Mouse (Mus musculus): ENCODE data around the gene Ano3. TPM values are rescaled to one million over a fixed set of nuclear protein-coding genes. Genes with fewer than 3 reads are reported as not detected.

The Ano3 gene
- polyA plus RNA-seq, 1 experiment from 2014 or later, result 0.19 TPM

DNA sequence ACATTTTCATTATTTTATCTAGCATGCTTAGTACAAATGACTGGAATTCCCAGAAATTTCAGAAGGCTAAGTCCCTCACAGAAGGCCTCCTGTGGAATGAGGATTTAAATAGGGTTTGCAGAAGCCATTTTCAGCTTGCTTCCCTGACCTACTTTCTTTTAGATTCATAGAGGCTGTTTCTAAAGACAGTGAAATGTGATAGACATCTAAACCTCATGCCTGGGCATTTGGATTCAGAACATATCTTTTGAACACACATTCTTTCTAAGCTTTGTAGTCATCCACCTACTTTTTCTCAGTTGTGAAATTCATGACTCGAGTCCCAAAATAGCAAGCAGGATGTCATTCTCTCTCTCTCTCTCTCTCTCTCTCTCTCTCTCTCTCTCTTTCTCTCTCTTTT lies 228.5 kb downstream of the Ano3 start:
- Histone ChIP-seq H3K36me3 (ENCODE audit: control insufficient read depth, insufficient read depth, low read length) (no peaks in the 10 kb centered on the region), H3K27ac (ENCODE audit: low read length) (no peak overlapping the region), H3K9ac (replicated peaks; ENCODE audit: low read depth, low read length) (no peak overlapping the region), H3K27me3 (ENCODE audit: control insufficient read depth, insufficient read depth, low read length) (no peaks in the 10 kb centered on the region), H3K4me3 (ENCODE audit: low read depth, low read length) (no peak overlapping the region), H3K9me3 (ENCODE audit: control insufficient read depth, low read depth, low read length) (no peaks in the 10 kb centered on the region), H3K4me1 (ENCODE audit: control insufficient read depth, insufficient read depth, low read length) (no peaks in the 10 kb centered on the region), H3K4me2 (replicated peaks; ENCODE audit: low read depth, low read length) (no peak overlapping the region)
- 74% methylated on average over 1 of the region's 1 CpGs for WGBS
- no peak for ATAC-seq (ENCODE audit: insufficient number of reproducible peaks, insufficient read depth, low FRiP score, low read depth)

DNA sequence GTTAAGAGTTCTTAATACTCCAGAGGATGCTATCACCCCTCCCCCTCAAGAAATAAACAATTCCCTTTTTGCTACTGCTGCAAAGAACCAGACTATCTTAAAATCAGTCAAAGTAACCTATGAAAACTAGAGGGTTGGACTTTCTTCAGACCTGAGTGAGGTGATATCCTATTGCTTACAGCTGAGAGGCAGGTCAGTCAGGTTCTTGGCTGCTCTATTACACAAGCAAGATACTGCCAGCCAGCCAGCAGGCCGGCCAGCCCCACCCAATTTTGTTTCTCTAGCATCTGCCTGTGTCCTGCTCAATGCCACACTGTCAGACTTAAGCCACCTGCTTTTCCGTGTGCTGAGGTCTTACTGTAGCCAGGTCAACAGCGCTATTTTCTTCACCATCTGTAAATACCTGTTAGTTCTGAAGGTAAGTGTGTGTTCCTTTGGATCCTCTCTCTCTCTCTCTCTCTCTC lies 229.4 kb downstream of the Ano3 start, which contains the start of gene Muc15:
Muc15 (plus strand) TSS at position 51 of the 464 bp plus-strand sequence.
- Histone ChIP-seq H3K4me3 (ENCODE audit: low read depth, low read length) (no peak within 1 kb of the TSS), H3K36me3 (ENCODE audit: control insufficient read depth, insufficient read depth, low read length) (no peaks in the 10 kb centered on the region), H3K27ac (ENCODE audit: low read length) (no peak within 1 kb of the TSS), H3K27me3 (ENCODE audit: control insufficient read depth, insufficient read depth, low read length) (no peaks in the 10 kb centered on the region), H3K9ac (replicated peaks; ENCODE audit: low read depth, low read length) (no peak within 1 kb of the TSS), H3K4me1 (ENCODE audit: control insufficient read depth, insufficient read depth, low read length) (no peaks in the 10 kb centered on the region), H3K4me2 (replicated peaks; ENCODE audit: low read depth, low read length) (no peak within 1 kb of the TSS), H3K9me3 (ENCODE audit: control insufficient read depth, low read depth, low read length) (no peaks in the 10 kb centered on the region)
- no peak for ATAC-seq (ENCODE audit: insufficient number of reproducible peaks, insufficient read depth, low FRiP score, low read depth)
- 40% methylated on average over 3 of the region's 3 CpGs for WGBS

DNA sequence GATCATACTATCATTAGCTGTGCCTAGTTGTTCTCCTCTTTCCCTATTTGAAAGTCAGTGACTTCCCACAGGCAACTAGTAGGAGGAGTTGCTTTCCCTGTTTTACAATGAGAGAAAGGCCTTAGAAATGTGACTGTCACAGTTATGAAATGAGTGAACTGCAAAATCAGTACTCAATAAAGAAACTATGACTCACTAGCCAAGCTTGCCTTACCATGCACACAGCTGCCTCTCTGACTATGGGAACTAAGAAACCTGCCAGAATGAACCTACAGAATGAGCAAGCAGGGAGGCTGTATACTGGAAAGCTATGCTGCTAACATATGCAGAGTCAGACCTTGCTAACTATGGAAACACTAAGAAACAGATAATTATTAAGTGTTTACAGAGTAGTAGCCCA lies 231.7 kb downstream of the Ano3 start:
- Histone ChIP-seq H3K36me3 (ENCODE audit: control insufficient read depth, insufficient read depth, low read length) (no peaks in the 10 kb centered on the region), H3K9ac (replicated peaks; ENCODE audit: low read depth, low read length) (no peak overlapping the region), H3K4me1 (ENCODE audit: control insufficient read depth, insufficient read depth, low read length) (no peaks in the 10 kb centered on the region), H3K9me3 (ENCODE audit: control insufficient read depth, low read depth, low read length) (no peaks in the 10 kb centered on the region), H3K27ac (ENCODE audit: low read length) (no peak overlapping the region), H3K4me2 (replicated peaks; ENCODE audit: low read depth, low read length) (no peak overlapping the region), H3K27me3 (ENCODE audit: control insufficient read depth, insufficient read depth, low read length) (no peaks in the 10 kb centered on the region), H3K4me3 (ENCODE audit: low read depth, low read length) (no peak overlapping the region)
- ATAC-seq (ENCODE audit: insufficient number of reproducible peaks, insufficient read depth, low FRiP score, low read depth), result no peak

GRCm38 (mm10) chr2:110710055-110710720 lies 240.5 kb downstream of the Ano3 start:
- no peak for ATAC-seq (ENCODE audit: insufficient number of reproducible peaks, insufficient read depth, low FRiP score, low read depth)
- Histone ChIP-seq H3K4me3 (ENCODE audit: low read depth, low read length) (no peak overlapping the region), H3K9me3 (ENCODE audit: control insufficient read depth, low read depth, low read length) (no peaks in the 10 kb centered on the region), H3K27ac (ENCODE audit: low read length) (no peak overlapping the region), H3K27me3 (ENCODE audit: control insufficient read depth, insufficient read depth, low read length) (no peaks in the 10 kb centered on the region), H3K36me3 (ENCODE audit: control insufficient read depth, insufficient read depth, low read length) (no peaks in the 10 kb centered on the region), H3K4me2 (replicated peaks; ENCODE audit: low read depth, low read length) (no peak overlapping the region), H3K9ac (replicated peaks; ENCODE audit: low read depth, low read length) (no peak overlapping the region), H3K4me1 (ENCODE audit: control insufficient read depth, insufficient read depth, low read length) (no peaks in the 10 kb centered on the region)
- WGBS, result 61% methylated on average over 10 of the region's 10 CpGs

- ATAC-seq (ENCODE audit: insufficient number of reproducible peaks, insufficient read depth, low FRiP score, low read depth), result no peak
- Histone ChIP-seq H3K27ac (ENCODE audit: low read length) (no peak overlapping the region), H3K4me3 (ENCODE audit: low read depth, low read length) (no peak overlapping the region), H3K36me3 (ENCODE audit: control insufficient read depth, insufficient read depth, low read length) (no peaks in the 10 kb centered on the region), H3K9ac (replicated peaks; ENCODE audit: low read depth, low read length) (no peak overlapping the region), H3K4me2 (replicated peaks; ENCODE audit: low read depth, low read length) (no peak overlapping the region), H3K27me3 (ENCODE audit: control insufficient read depth, insufficient read depth, low read length) (no peaks in the 10 kb centered on the region), H3K4me1 (ENCODE audit: control insufficient read depth, insufficient read depth, low read length) (no peaks in the 10 kb centered on the region), H3K9me3 (ENCODE audit: control insufficient read depth, low read depth, low read length) (no peaks in the 10 kb centered on the region)
- WGBS, result 95% methylated on average over 3 of the region's 3 CpGs
Measured at GRCm38 (mm10) chr2:110709436-110709835, 241.3 kb downstream of the Ano3 start.

GRCm38 (mm10) chr2:110671071-110671624 lies 279.6 kb downstream of the Ano3 start:
- H3K4me3 ChIP-seq (ENCODE audit: low read depth, low read length), result no peak overlapping the region
- H3K27ac ChIP-seq (ENCODE audit: low read length), result no peak overlapping the region
- H3K9me3 ChIP-seq (ENCODE audit: control insufficient read depth, low read depth, low read length), result no peaks in the 10 kb centered on the region
- no peaks in the 10 kb centered on the region for H3K36me3 ChIP-seq (ENCODE audit: control insufficient read depth, insufficient read depth, low read length)
- 74% methylated on average over 2 of the region's 2 CpGs for WGBS
- no peak overlapping the region for H3K9ac ChIP-seq (replicated peaks; ENCODE audit: low read depth, low read length)
- no peak overlapping the region for H3K4me2 ChIP-seq (replicated peaks; ENCODE audit: low read depth, low read length)
- ATAC-seq (ENCODE audit: insufficient number of reproducible peaks, insufficient read depth, low FRiP score, low read depth), result no peak
- H3K4me1 ChIP-seq (ENCODE audit: control insufficient read depth, insufficient read depth, low read length), result no peaks in the 10 kb centered on the region
- H3K27me3 ChIP-seq (ENCODE audit: control insufficient read depth, insufficient read depth, low read length), result no peaks in the 10 kb centered on the region

- H3K27ac ChIP-seq (ENCODE audit: low read length), result no peak overlapping the region
Measured at GRCm38 (mm10) chr2:110663329-110663728, 287.4 kb downstream of the Ano3 start.

GRCm38 (mm10) chr2:110644846-110645245 lies 305.9 kb downstream of the Ano3 start:
- H3K9ac ChIP-seq (replicated peaks; ENCODE audit: low read depth, low read length), result no peak overlapping the region
- H3K36me3 ChIP-seq (ENCODE audit: control insufficient read depth, insufficient read depth, low read length), result no peaks in the 10 kb centered on the region
- no peak overlapping the region for H3K4me3 ChIP-seq (ENCODE audit: low read depth, low read length)
- no peak for ATAC-seq (ENCODE audit: insufficient number of reproducible peaks, insufficient read depth, low FRiP score, low read depth)
- no peak overlapping the region for H3K4me2 ChIP-seq (replicated peaks; ENCODE audit: low read depth, low read length)
- no peaks in the 10 kb centered on the region for H3K27me3 ChIP-seq (ENCODE audit: control insufficient read depth, insufficient read depth, low read length)
- H3K4me1 ChIP-seq (ENCODE audit: control insufficient read depth, insufficient read depth, low read length), result no peaks in the 10 kb centered on the region
- H3K27ac ChIP-seq (ENCODE audit: low read length), result no peak overlapping the region
- H3K9me3 ChIP-seq (ENCODE audit: control insufficient read depth, low read depth, low read length), result no peaks in the 10 kb centered on the region

More at GRCm38 (mm10) chr2:110663329-110663728, 287.4 kb downstream of the Ano3 start:
- Histone ChIP-seq H3K36me3 (ENCODE audit: control insufficient read depth, insufficient read depth, low read length) (no peaks in the 10 kb centered on the region), H3K9ac (replicated peaks; ENCODE audit: low read depth, low read length) (no peak overlapping the region), H3K27me3 (ENCODE audit: control insufficient read depth, insufficient read depth, low read length) (no peaks in the 10 kb centered on the region), H3K4me3 (ENCODE audit: low read depth, low read length) (no peak overlapping the region), H3K9me3 (ENCODE audit: control insufficient read depth, low read depth, low read length) (no peaks in the 10 kb centered on the region), H3K4me2 (replicated peaks; ENCODE audit: low read depth, low read length) (no peak overlapping the region), H3K4me1 (ENCODE audit: control insufficient read depth, insufficient read depth, low read length) (no peaks in the 10 kb centered on the region)
- no peak; the same call in 1 of the 2 replicates for ATAC-seq (ENCODE audit: insufficient number of reproducible peaks, insufficient read depth, low FRiP score, low read depth)
- WGBS, result 38% methylated on average over 4 of the region's 4 CpGs

DNA sequence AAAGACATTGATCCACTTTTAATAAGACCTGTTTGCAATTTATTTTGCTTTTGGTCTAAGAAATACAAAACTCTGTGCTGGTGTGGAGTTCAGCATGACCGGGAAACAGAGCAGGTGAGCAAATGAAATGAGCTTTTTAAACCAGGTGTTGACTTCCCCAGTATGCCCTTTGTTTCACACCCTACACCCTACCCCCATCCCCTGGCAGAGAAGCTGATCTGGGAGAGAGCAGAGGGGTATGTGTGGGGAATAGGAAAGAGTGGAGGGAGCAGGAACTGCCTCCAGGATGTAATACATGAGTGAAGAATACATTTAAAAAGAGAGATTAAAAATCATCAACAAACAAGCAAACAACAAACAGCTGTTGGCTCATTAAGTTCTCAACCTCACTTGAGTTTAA lies 306.4 kb downstream of the Ano3 start:
- Histone ChIP-seq H3K4me3 (ENCODE audit: low read depth, low read length) (no peak overlapping the region), H3K4me1 (ENCODE audit: control insufficient read depth, insufficient read depth, low read length) (no peaks in the 10 kb centered on the region), H3K27ac (ENCODE audit: low read length) (no peak overlapping the region), H3K27me3 (ENCODE audit: control insufficient read depth, insufficient read depth, low read length) (no peaks in the 10 kb centered on the region), H3K9me3 (ENCODE audit: control insufficient read depth, low read depth, low read length) (no peaks in the 10 kb centered on the region), H3K4me2 (replicated peaks; ENCODE audit: low read depth, low read length) (no peak overlapping the region), H3K36me3 (ENCODE audit: control insufficient read depth, insufficient read depth, low read length) (no peaks in the 10 kb centered on the region), H3K9ac (replicated peaks; ENCODE audit: low read depth, low read length) (no peak overlapping the region)
- no peak for ATAC-seq (ENCODE audit: insufficient number of reproducible peaks, insufficient read depth, low FRiP score, low read depth)
- WGBS, result 65% methylated on average over 1 of the region's 1 CpGs

Measured in stomach, embryonic 14.5 days (tissue).